Mouse (Mus musculus): ENCODE data around the gene Rgs3. TPM values are rescaled to one million over a fixed set of nuclear protein-coding genes. Genes with fewer than 3 reads are reported as not detected.

Gene Rgs3
- polyA plus RNA-seq, 1 experiment from 2014 or later: 30.1 TPM

- H3K4me1 ChIP-seq (ENCODE audit: control insufficient read depth, insufficient read depth, low read length): 0 out of 2 replicates have a peak, but pooled peaks cover 2% of the 10 kb centered on the region
- no peaks in the 10 kb centered on the region for H3K36me3 ChIP-seq (ENCODE audit: control insufficient read depth, insufficient read depth, low read length)
- H3K27me3 ChIP-seq (ENCODE audit: control insufficient read depth, insufficient read depth, low read length): no peaks in the 10 kb centered on the region
- no peak overlapping the region for H3K4me3 ChIP-seq (ENCODE audit: low read depth, low read length)
- ATAC-seq (ENCODE audit: low read depth): no peak
- H3K27ac ChIP-seq (ENCODE audit: low read depth, low read length): no peak overlapping the region
- no peaks in the 10 kb centered on the region for H3K9me3 ChIP-seq (ENCODE audit: control insufficient read depth, low read length)
- WGBS: 37% methylated on average over 10 of the region's 10 CpGs
- H3K4me2 ChIP-seq (ENCODE audit: low read depth, low read length): no peak overlapping the region
- no peak overlapping the region for H3K9ac ChIP-seq (replicated peaks; ENCODE audit: low read depth, low read length)
These were observed 184.9 kb downstream of the Rgs3 start for GRCm38 (mm10) chr4:62744534-62744956.

- Histone ChIP-seq H3K4me2 (ENCODE audit: low read depth, low read length) (no peak overlapping the region), H3K9ac (replicated peaks; ENCODE audit: low read depth, low read length) (no peak overlapping the region), H3K4me1 (ENCODE audit: control insufficient read depth, insufficient read depth, low read length) (0 out of 2 replicates have a peak, but pooled peaks cover 2% of the 10 kb centered on the region), H3K27me3 (ENCODE audit: control insufficient read depth, insufficient read depth, low read length) (no peaks in the 10 kb centered on the region), H3K36me3 (ENCODE audit: control insufficient read depth, insufficient read depth, low read length) (no peaks in the 10 kb centered on the region), H3K4me3 (ENCODE audit: low read depth, low read length) (no peak overlapping the region), H3K27ac (ENCODE audit: low read depth, low read length) (no peak overlapping the region), H3K9me3 (ENCODE audit: control insufficient read depth, low read length) (no peaks in the 10 kb centered on the region)
- 67% methylated on average over 1 of the region's 1 CpGs for WGBS
- peak; percentile 19; the same call in 1 of the 2 replicates for ATAC-seq (ENCODE audit: low read depth)
These were observed 185.5 kb downstream of the Rgs3 start for GRCm38 (mm10) chr4:62744985-62745638.

Other genes with a start within 250 kb of the Rgs3 start
- 24.1 and 26.7 TPM in 2 replicates for gene Fkbp15, start 199.3 kb upstream of the Rgs3 start, polyA plus RNA-seq (2014; fragmentation: Nextera tagmentation; extraction: Ambion mirVana)
- 26.3 and 32.1 TPM in 2 replicates for gene Slc31a1, start 199.1 kb upstream of the Rgs3 start, polyA plus RNA-seq (2014; fragmentation: Nextera tagmentation; extraction: Ambion mirVana)
- gene Cdc26, start 151.2 kb upstream of the Rgs3 start, polyA plus RNA-seq (2014; fragmentation: Nextera tagmentation; extraction: Ambion mirVana): 77.1 and 85.8 TPM in 2 replicates
- gene Prpf4, start 151.1 kb upstream of the Rgs3 start, polyA plus RNA-seq (2014; fragmentation: Nextera tagmentation; extraction: Ambion mirVana): 15.3 and 18.4 TPM in 2 replicates
- 0.19 TPM in 1 of 2 replicates, not detected in the other for gene Rnf183, start 124.6 kb upstream of the Rgs3 start, polyA plus RNA-seq (2014; fragmentation: Nextera tagmentation; extraction: Ambion mirVana)
- 10.2 and 11.8 TPM in 2 replicates for gene Wdr31, start 89.0 kb upstream of the Rgs3 start, polyA plus RNA-seq (2014; fragmentation: Nextera tagmentation; extraction: Ambion mirVana)
- gene Bspry, start 79.8 kb upstream of the Rgs3 start, polyA plus RNA-seq (2014; fragmentation: Nextera tagmentation; extraction: Ambion mirVana): 0.60 and 0.91 TPM in 2 replicates
- 13.6 and 15.6 TPM in 2 replicates for gene Hdhd3, start 56.4 kb upstream of the Rgs3 start, polyA plus RNA-seq (2014; fragmentation: Nextera tagmentation; extraction: Ambion mirVana)
- gene Alad, start 39.9 kb upstream of the Rgs3 start, polyA plus RNA-seq (2014; fragmentation: Nextera tagmentation; extraction: Ambion mirVana): 69.9 and 79.0 TPM in 2 replicates
- 50.7 and 52.7 TPM in 2 replicates for gene Pole3, start 34.8 kb upstream of the Rgs3 start, polyA plus RNA-seq (2014; fragmentation: Nextera tagmentation; extraction: Ambion mirVana)
- 1.2 and 1.3 TPM in 2 replicates for gene 4933430I17Rik, start 34.5 kb upstream of the Rgs3 start, polyA plus RNA-seq (2014; fragmentation: Nextera tagmentation; extraction: Ambion mirVana)

Data from neural tube, embryonic 14.5 days (tissue).